Mouse (Mus musculus): ENCODE measurements around the gene Hpca.

- no peak for TF ChIP-seq CTCF (IDR thresholded peaks at IDR 0.05; ENCODE audit: low read depth)
- TF ChIP-seq EP300 (IDR thresholded peaks at IDR 0.05; ENCODE audit: low read depth), result no peak
Observed at GRCm38 (mm10) chr4:129067638-129068415, 54.0 kb downstream of the Hpca start.
